Mouse (Mus musculus): ENCODE results near the gene Ptgir.

The Ptgir gene

GRCm38 (mm10) chr7:16906281-16906680, at the start of gene Ptgir:
Gene Ptgir, plus strand, starts transcription at chr7:16906490.
- no peak for DNase-seq (ENCODE audit: low read depth, low spot score)

GRCm38 (mm10) chr7:16858336-16858735, 48.0 kb upstream of the Ptgir start:
- no peak for DNase-seq (ENCODE audit: low read depth, low spot score)

DNA sequence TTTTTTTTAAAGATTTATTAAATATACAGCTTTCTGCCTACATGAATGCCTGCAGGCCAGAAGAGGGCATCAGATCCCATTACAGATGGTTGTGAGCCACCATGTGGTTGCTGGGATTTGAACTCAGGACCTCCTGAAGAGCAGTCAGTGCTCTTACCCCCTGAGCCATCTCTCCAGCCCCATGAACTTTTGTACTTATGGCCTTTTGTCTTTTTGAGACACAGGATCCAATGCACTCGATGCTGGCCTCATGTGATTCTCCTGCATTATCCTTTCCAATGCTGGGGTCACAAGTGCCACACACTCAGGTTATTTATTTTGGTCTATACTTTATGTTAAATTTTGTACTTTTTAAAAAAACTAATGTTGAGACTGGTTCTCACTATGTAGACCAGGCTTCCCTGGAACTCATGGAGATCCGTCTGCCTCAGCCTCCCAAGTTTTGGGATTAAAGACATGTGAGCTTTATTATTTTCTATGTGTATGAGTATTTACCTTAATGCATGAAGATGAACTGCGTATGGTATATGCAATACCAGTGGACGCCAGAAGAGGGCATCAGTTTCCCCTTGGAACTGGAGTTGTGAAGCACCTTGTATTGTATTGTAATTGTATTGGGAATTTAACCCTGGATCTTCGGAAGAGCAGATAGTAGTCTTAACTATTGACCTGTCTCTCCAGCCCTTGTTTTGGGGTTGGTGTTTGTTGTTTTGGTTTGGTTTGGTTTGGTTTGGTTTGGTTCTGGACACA, 46.2 kb upstream of the Ptgir start:
- DNase-seq (ENCODE audit: low read depth, low spot score), result no peak

DNA sequence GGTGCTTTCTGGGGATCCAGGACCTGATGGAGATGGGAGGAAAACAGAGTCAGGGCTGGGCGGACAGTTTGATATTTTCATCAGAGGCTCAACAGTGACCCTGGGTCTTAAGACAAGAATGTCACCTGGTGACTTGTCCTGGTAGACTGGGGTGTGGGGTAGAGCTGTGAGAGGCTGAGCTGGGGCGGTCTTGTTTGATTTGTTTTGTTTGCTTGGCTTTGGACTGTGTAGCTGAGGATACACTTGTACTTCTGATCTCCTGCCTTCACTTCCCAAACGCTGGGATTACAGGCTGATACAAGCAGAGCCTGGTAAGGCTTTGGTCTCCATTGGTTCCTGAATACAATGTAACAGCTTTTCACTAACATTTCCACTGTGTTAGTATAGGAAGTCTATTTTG, 38.8 kb upstream of the Ptgir start:
- DNase-seq (ENCODE audit: low read depth, low spot score), result no peak

DNA sequence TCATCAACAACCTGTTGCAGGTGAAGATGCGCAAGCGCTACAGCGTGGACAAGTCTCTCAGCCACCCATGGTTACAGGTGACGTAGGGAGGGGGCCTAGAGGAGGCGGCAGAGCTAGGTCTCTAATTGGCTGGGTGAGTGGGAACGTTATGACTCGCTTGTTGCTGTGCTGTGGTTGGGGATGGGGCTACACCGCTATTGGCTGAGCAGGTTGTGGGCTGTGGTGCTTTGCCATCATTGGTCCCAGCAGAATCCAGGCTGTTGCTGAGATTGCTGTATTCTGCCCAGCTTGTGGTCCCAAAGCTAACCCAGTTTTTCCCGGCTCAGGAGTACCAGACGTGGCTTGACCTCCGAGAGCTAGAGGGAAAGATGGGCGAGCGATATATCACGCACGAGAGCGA, 36.8 kb upstream of the Ptgir start:
- peak; percentile 67 for DNase-seq (ENCODE audit: low read depth, low spot score)

- DNase-seq (ENCODE audit: low read depth, low spot score), result no peak
Observed at GRCm38 (mm10) chr7:16871600-16871999, 34.7 kb upstream of the Ptgir start.

DNA sequence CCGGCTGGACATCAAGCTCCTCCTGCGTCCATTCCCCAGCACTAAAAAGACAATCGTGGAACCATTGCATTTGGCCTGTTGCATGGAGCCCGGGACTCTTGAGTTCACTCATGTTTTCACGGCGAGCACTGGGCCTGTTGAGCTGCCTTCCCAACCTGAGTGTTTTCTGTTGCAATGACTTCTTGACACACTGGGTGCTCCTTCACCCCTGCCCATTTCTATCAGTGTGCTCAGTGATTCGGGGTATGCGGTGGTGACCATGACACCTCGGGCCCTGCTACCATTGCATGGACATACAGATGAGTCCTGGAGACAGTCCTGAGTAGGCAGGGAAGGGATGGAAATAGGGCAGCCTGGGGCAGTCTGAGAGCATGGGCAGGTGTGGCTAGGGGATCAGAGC, 33.8 kb upstream of the Ptgir start:
- no peak for DNase-seq (ENCODE audit: low read depth, low spot score)

DNA sequence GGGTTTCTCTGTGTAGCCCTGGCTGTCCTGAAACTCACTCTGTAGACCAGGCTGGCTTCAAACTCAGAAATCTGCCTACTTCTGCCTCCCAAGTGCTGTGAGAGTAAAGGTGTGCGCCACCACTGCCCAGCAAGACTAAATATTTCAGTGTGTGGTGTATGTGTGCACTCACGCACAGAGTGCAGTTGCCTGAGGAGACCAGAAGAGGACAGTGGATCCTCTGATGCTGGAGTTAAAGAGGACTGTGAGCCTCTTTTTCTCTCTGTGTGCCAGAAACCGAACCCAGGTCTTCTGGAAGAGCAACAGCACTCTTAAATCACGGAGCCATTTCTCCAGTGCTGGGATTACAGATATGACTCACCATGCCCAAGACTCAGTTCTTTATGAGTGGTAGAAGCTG, 32.9 kb upstream of the Ptgir start:
- no peak for DNase-seq (ENCODE audit: low read depth, low spot score)

DNA sequence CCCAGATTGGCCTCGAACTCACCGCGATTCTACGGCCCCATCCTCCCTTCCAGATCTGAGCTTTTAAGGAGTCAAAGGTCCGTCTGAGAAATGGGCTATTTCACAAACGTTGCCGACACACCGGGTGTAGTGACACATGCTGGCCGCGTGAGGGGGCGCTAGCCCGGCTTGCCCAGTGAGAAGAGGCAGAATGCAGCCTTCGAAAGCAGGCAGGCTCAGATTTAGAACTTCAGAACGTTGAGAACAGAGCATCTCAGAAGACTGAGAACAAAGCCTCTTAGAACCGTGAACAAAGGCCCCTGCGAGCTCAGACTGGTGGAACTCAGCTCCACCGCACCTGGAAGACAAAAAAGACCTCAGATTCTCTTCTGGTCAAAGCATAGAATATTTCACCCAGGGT, 32.1 kb upstream of the Ptgir start:
- DNase-seq (ENCODE audit: low read depth, low spot score), result no peak

- peak; percentile 100 for DNase-seq (ENCODE audit: low read depth, low spot score)
Observed at GRCm38 (mm10) chr7:16874756-16875309, 31.5 kb upstream of the Ptgir start.

DNA sequence AGATGAGACGGTGACA, 31.2 kb upstream of the Ptgir start, which contains the start of gene Dact3:
Gene Dact3, plus strand, starts transcription at position 8 of the 16 bp plus-strand sequence.
- DNase-seq (ENCODE audit: low read depth, low spot score), result no peak

GRCm38 (mm10) chr7:16875326-16875725, 31.0 kb upstream of the Ptgir start:
- DNase-seq (ENCODE audit: low read depth, low spot score), result no peak

GRCm38 (mm10) chr7:16876006-16876405, 30.3 kb upstream of the Ptgir start:
- no peak for DNase-seq (ENCODE audit: low read depth, low spot score)

- DNase-seq (ENCODE audit: low read depth, low spot score), result no peak
Observed at GRCm38 (mm10) chr7:16876608-16877007, 29.7 kb upstream of the Ptgir start.

- DNase-seq (ENCODE audit: low read depth, low spot score), result no peak
Observed at GRCm38 (mm10) chr7:16877717-16878116, 28.6 kb upstream of the Ptgir start.

GRCm38 (mm10) chr7:16879796-16880547, 26.3 kb upstream of the Ptgir start:
- peak; percentile 46 for DNase-seq (ENCODE audit: low read depth, low spot score)

- DNase-seq (ENCODE audit: low read depth, low spot score), result no peak
Observed at GRCm38 (mm10) chr7:16880615-16881014, 25.7 kb upstream of the Ptgir start.

DNA sequence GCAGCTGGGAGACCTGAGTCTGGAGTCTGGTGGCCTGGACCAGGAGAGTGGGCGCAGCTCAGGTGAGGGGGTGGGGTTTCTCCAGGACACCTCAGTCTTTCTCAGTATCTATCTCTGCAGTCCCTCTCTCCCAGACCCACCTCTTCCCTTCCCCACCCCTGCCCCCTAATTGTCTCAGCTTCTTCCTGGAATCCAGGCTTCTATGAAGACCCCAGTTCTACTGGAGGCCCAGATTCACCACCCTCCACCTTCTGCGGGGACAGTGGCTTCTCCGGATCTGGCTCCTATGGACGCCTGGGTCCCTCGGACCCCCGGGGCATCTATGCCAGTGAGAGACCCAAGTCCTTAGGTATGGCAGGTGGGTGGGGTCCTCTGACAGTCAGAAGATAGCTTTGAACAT, 23.1 kb upstream of the Ptgir start:
- no peak for DNase-seq (ENCODE audit: low read depth, low spot score)

GRCm38 (mm10) chr7:16884334-16884733, 22.0 kb upstream of the Ptgir start:
- DNase-seq (ENCODE audit: low read depth, low spot score), result no peak

DNA sequence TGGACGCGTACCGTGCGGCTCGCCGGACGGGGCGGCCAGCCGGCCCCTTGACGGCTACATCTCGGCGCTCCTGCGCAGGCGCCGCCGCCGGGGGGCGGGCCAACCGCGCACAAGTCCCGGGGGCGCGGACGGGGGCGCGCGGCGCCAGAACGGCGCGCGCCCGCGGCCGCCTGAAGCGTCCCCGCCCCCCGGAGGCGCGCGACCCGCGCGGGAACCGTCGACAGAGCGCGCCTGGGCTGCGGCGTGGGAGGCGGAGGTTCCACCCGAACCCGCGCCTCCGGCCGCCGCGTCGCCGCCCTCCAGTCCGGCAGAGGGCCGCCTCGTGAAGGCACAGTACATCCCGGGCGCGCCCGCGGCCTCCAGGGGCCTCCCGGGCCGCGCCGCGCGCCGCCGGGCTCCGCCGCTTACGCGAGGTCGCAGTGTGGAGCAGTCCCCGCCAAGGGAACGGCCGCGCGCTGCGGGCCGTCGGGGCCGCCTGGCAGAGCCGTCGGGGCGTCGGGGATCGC, 21.0 kb upstream of the Ptgir start:
- DNase-seq (ENCODE audit: low read depth, low spot score), result no peak

DNA sequence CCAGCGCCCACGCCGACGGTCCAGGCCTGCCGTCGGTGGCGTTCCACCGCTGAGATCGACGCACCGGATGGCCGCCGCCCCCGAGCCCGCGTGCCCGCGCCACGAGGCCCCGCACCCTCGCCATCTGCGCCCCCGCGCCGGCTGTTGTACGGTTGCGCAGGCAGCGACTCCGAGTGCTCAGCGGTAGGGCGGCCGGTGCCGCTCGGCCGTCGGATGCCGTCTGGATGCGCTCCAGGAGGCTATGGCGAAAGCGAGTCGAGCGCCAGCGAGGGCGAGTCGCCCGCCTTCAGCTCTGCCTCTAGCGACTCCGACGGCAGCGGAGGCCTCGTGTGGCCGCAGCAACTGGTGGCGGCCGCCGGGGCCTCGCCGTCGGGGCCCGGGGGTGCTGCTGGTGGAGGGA, 20.4 kb upstream of the Ptgir start:
- no peak for DNase-seq (ENCODE audit: low read depth, low spot score)

GRCm38 (mm10) chr7:16890536-16890935, 15.8 kb upstream of the Ptgir start:
- no peak for DNase-seq (ENCODE audit: low read depth, low spot score)

GRCm38 (mm10) chr7:16890944-16891343, 15.3 kb upstream of the Ptgir start:
- no peak for DNase-seq (ENCODE audit: low read depth, low spot score)

All from retina, postnatal 7 days (tissue).